Mouse (Mus musculus): ENCODE results near the gene Slc13a3. TPM values are rescaled to one million over a fixed set of nuclear protein-coding genes. Genes with fewer than 3 reads are reported as not detected.

Gene Slc13a3
- polyA plus RNA-seq (2015; fragmentation: Nextera tagmentation; extraction: Ambion mirVana), result 0.26 and 0.38 TPM in 2 replicates

GRCm38 (mm10) chr2:165473003-165473402 lies at the start of gene Slc13a3:
Slc13a3 (minus strand) TSS chr2:165473230.

GRCm38 (mm10) chr2:165503259-165504203 lies 30.5 kb upstream of the Slc13a3 start, which contains the start of gene Slc2a10:
Slc2a10 (plus strand) TSS chr2:165503787.

GRCm38 (mm10) chr2:165492648-165493553 lies 19.9 kb upstream of the Slc13a3 start, which contains the start of gene Trp53rka:
Trp53rka (minus strand) TSS chr2:165493324.

GRCm38 (mm10) chr2:165387844-165388495 lies 85.1 kb downstream of the Slc13a3 start, which contains the start of gene Zfp334:
Zfp334 (minus strand) TSS chr2:165388259.

GRCm38 (mm10) chr2:165368496-165368895 lies 104.5 kb downstream of the Slc13a3 start, which contains the start of gene Zfp663:
Zfp663 (minus strand) TSS chr2:165368729.

Other genes with a start within 250 kb of the Slc13a3 start
- 0.12 and 0.13 TPM in 2 replicates for gene Cdh22, start 238.4 kb downstream of the Slc13a3 start, polyA plus RNA-seq (2015; fragmentation: Nextera tagmentation; extraction: Ambion mirVana)
- gene Slc35c2, start 185.4 kb downstream of the Slc13a3 start, polyA plus RNA-seq (2015; fragmentation: Nextera tagmentation; extraction: Ambion mirVana), result 28.2 and 31.7 TPM in 2 replicates
- gene Elmo2, start 146.8 kb downstream of the Slc13a3 start, polyA plus RNA-seq (2015; fragmentation: Nextera tagmentation; extraction: Ambion mirVana), result 24.3 and 27.5 TPM in 2 replicates
- gene Zfp663, start 104.5 kb downstream of the Slc13a3 start, polyA plus RNA-seq (2015; fragmentation: Nextera tagmentation; extraction: Ambion mirVana), result 0.22 and 0.23 TPM in 2 replicates
- 1.5 and 1.8 TPM in 2 replicates for gene Zfp334, start 85.0 kb downstream of the Slc13a3 start, polyA plus RNA-seq (2015; fragmentation: Nextera tagmentation; extraction: Ambion mirVana)
- gene Ocstamp, start 72.8 kb downstream of the Slc13a3 start, polyA plus RNA-seq (2015; fragmentation: Nextera tagmentation; extraction: Ambion mirVana), result 0.05 TPM in 2 replicates
- 15.8 and 16.0 TPM in 2 replicates for gene Trp53rka, start 20.1 kb upstream of the Slc13a3 start, polyA plus RNA-seq (2015; fragmentation: Nextera tagmentation; extraction: Ambion mirVana)
- 3.3 and 4.1 TPM in 2 replicates for gene Slc2a10, start 30.6 kb upstream of the Slc13a3 start, polyA plus RNA-seq (2015; fragmentation: Nextera tagmentation; extraction: Ambion mirVana)
- gene Eya2, start 121.8 kb upstream of the Slc13a3 start, polyA plus RNA-seq (2015; fragmentation: Nextera tagmentation; extraction: Ambion mirVana), result 1.6 and 1.9 TPM in 2 replicates